Mouse (Mus musculus) ES-E14 (cell line): ENCODE results near the gene Dcaf17.

Experiments
- HCFC1 ChIP-seq: IDR thresholded peaks from 2 replicates; pipeline ENCODE4 v1.6.1; 2012; ENCODE audit warnings: low read length, inconsistent platforms, borderline replicate concordance; ENCODE audit not compliant: insufficient read depth
- MAFK ChIP-seq: IDR thresholded peaks from 2 replicates; pipeline ENCODE4 v1.6.1; 2014; ENCODE audit warnings: mild to moderate bottlenecking, low read depth, low read length, inconsistent platforms; ENCODE audit not compliant: insufficient read depth
- ZC3H11A ChIP-seq: IDR thresholded peaks from 2 replicates; pipeline ENCODE4 v1.6.1; 2012; ENCODE audit warnings: low read depth, mild to moderate bottlenecking, inconsistent platforms, low read length, borderline replicate concordance

GRCm38 (mm10) chr2:71146266-71146665 lies 91.1 kb downstream of the Dcaf17 start:
- TF ChIP-seq ZC3H11A (no peak), MAFK (no peak), HCFC1 (no peak)
